Mouse (Mus musculus) ES-E14 (cell line): ENCODE results near the gene Fancc. TPM values are rescaled to one million over a fixed set of nuclear protein-coding genes. Genes with fewer than 3 reads are reported as not detected.

Experiments
- DNase-seq: peaks from one replicate; pipeline ENCODE4 v3.0.0-alpha.2; 2013; ENCODE audit warnings: low read depth, low spot score
- H3K27ac ChIP-seq: 2 replicates; pipeline ENCODE4 v1.5.1; 2012; ENCODE audit warnings: low read depth, mild to moderate bottlenecking, low read length, moderate library complexity, mixed read lengths; ENCODE audit not compliant: poor library complexity, insufficient read depth, severe bottlenecking
- H3K36me3 ChIP-seq: 2 replicates; pipeline ENCODE4 v1.6.1; 2012; ENCODE audit warnings: mild to moderate bottlenecking, low read length, moderate library complexity, mixed read lengths; ENCODE audit not compliant: control insufficient read depth, poor library complexity, insufficient read depth, severe bottlenecking
- H3K4me1 ChIP-seq, 2 experiments: fragments of 150-350 bp in 1 of 2; sonication (generic) in 1 of 2; 2 replicates each; pipeline ENCODE4 v1.6.1; 2012; ENCODE audit warnings: low read length in 2 of 2, mild to moderate bottlenecking in 1 of 2, mixed read lengths in 1 of 2; ENCODE audit not compliant: control insufficient read depth in 2 of 2, insufficient read depth in 2 of 2, poor library complexity in 1 of 2
- H3K4me3 ChIP-seq, 2 experiments: fragments of 150-350 bp in 1 of 2; sonication (generic) in 1 of 2; 2 replicates each; pipeline ENCODE4 v1.5.1; 2012; ENCODE audit warnings: low read length in 2 of 2, low read depth in 1 of 2, mild to moderate bottlenecking in 1 of 2, mixed read lengths in 1 of 2; ENCODE audit not compliant: insufficient read depth in 1 of 2, poor library complexity in 1 of 2, severe bottlenecking in 1 of 2
- H3K9ac ChIP-seq: 2 replicates; pipeline ENCODE4 v1.6.1; 2012; ENCODE audit warnings: low read depth, mild to moderate bottlenecking, low read length, mixed read lengths; ENCODE audit not compliant: poor library complexity, insufficient read depth, severe bottlenecking
- H3K9me3 ChIP-seq: fragments of 150-350 bp; sonication (generic); 2 replicates; pipeline ENCODE4 v1.6.1; 2012; ENCODE audit warnings: low read depth, mild to moderate bottlenecking, low read length; ENCODE audit not compliant: control insufficient read depth, insufficient read depth
- CHD2 ChIP-seq: IDR thresholded peaks from 2 replicates; pipeline ENCODE4 v1.6.1; 2014; ENCODE audit warnings: mild to moderate bottlenecking, low read depth, low read length, inconsistent platforms
- HCFC1 ChIP-seq: IDR thresholded peaks from 2 replicates; pipeline ENCODE4 v1.6.1; 2012; ENCODE audit warnings: low read length, inconsistent platforms, borderline replicate concordance; ENCODE audit not compliant: insufficient read depth
- MAFK ChIP-seq: IDR thresholded peaks from 2 replicates; pipeline ENCODE4 v1.6.1; 2014; ENCODE audit warnings: mild to moderate bottlenecking, low read depth, low read length, inconsistent platforms; ENCODE audit not compliant: insufficient read depth
- ZC3H11A ChIP-seq: IDR thresholded peaks from 2 replicates; pipeline ENCODE4 v1.6.1; 2012; ENCODE audit warnings: low read depth, mild to moderate bottlenecking, inconsistent platforms, low read length, borderline replicate concordance
- ZNF384 ChIP-seq: IDR thresholded peaks from 2 replicates; pipeline ENCODE4 v1.6.1; 2012; ENCODE audit warnings: low read depth, low read length, inconsistent platforms
- in situ Hi-C, 2 experiments: fragments of 600-800 bp; cut with MboI; formaldehyde crosslinking; loops; one replicate each; pipeline ENCODE4 v1.15.1; 2025; ENCODE audit warnings: low sequenced_read_pairs in 2 of 2, inconsistent platforms in 1 of 2; ENCODE audit not compliant: unreplicated experiment in 2 of 2
- total RNA-seq: library from RNA; depleted of rRNA; stranded (reverse); fragments of 300-350 nt; gene quantifications from 2 replicates; pipeline ENCODE4 v1.2.3, GENCODE M21; 2012

Fancc gene
- total RNA-seq, 1 experiment = 9.4 TPM

- Histone ChIP-seq H3K9me3 (no peaks in the 10 kb centered on the region), H3K36me3 (peaks cover 3% of the 10 kb centered on the region; the same call in 1 of the 2 replicates), H3K9ac (no peak overlapping the region), H3K27ac (no peak overlapping the region), H3K4me3 (no peak overlapping the region), H3K4me1 (peaks cover 0 to 3% of the 10 kb centered on the region in 2 experiments; a peak in 1 of 4 replicates)
- DNase-seq = peak; percentile 56
- in situ Hi-C loops = loop anchor here (10.0 to 25.0 kb wide), 2 partner anchors 287 to 294 kb away; no protein-coding TSS in a partner anchor
- TF ChIP-seq ZNF384 (no peak), ZC3H11A (peak; percentile 51; the same call in 1 of the 2 replicates), MAFK (no peak), CHD2 (no peak), HCFC1 (no peak)
These were observed 165.7 kb downstream of the Fancc start for GRCm38 (mm10) chr13:63331379-63331778.

- Histone ChIP-seq H3K9ac (no peak overlapping the region), H3K36me3 (peaks cover 3% of the 10 kb centered on the region; the same call in 1 of the 2 replicates), H3K27ac (no peak overlapping the region), H3K4me1 (peaks cover 0 to 3% of the 10 kb centered on the region in 2 experiments; a peak in 1 of 4 replicates), H3K4me3 (no peak overlapping the region), H3K9me3 (no peaks in the 10 kb centered on the region)
- no peak for DNase-seq
- TF ChIP-seq HCFC1 (no peak), MAFK (no peak), ZNF384 (no peak), ZC3H11A (no peak), CHD2 (no peak)
- in situ Hi-C loops = loop anchor here (10.0 to 25.0 kb wide), 2 partner anchors 286 to 293 kb away; no protein-coding TSS in a partner anchor
These were observed 166.7 kb downstream of the Fancc start for GRCm38 (mm10) chr13:63330236-63330860.

GRCm38 (mm10) chr13:63326015-63326414, 171.1 kb downstream of the Fancc start:
- no peak for TF ChIP-seq HCFC1
- no peak for TF ChIP-seq MAFK
- no peak for TF ChIP-seq ZC3H11A
- no peak for TF ChIP-seq ZNF384
- H3K4me1 ChIP-seq = peaks cover 4 to 12% of the 10 kb centered on the region in 2 experiments; a peak in 2 of 4 replicates
- no peak overlapping the region for H3K4me3 ChIP-seq
- H3K36me3 ChIP-seq = peaks cover 3% of the 10 kb centered on the region; the same call in 1 of the 2 replicates
- in situ Hi-C loops = loop anchor here (5.0 to 25.0 kb wide), 3 partner anchors 84 to 401 kb away; no protein-coding TSS in a partner anchor
- H3K9me3 ChIP-seq = no peaks in the 10 kb centered on the region
- H3K9ac ChIP-seq = no peak overlapping the region
- no peak for DNase-seq
- H3K27ac ChIP-seq = no peak overlapping the region

GRCm38 (mm10) chr13:63324978-63325848, 171.9 kb downstream of the Fancc start:
- no peak overlapping the region for H3K9ac ChIP-seq
- no peak for DNase-seq
- H3K36me3 ChIP-seq = peaks cover 3% of the 10 kb centered on the region; the same call in 1 of the 2 replicates
- TF ChIP-seq ZNF384 (no peak), MAFK (peak; percentile 53)
- in situ Hi-C loops = loop anchor here (5.0 to 25.0 kb wide), 3 partner anchors 83 to 400 kb away; no protein-coding TSS in a partner anchor
- no peak overlapping the region for H3K27ac ChIP-seq
- peaks cover 4 to 9% of the 10 kb centered on the region in 2 experiments; a peak in 2 of 4 replicates for H3K4me1 ChIP-seq
- no peaks in the 10 kb centered on the region for H3K9me3 ChIP-seq
- H3K4me3 ChIP-seq = no peak overlapping the region
